Mouse (Mus musculus): ENCODE measurements around the gene Vopp1. TPM values are rescaled to one million over a fixed set of nuclear protein-coding genes. Genes with fewer than 3 reads are reported as not detected.
"Not testable (repeated sequence)": the region's sequence is repeated elsewhere in the genome, so short reads cannot be mapped to it uniquely, and the experiment has no call there.

Vopp1 gene
- polyA plus RNA-seq (2015; fragmentation: Nextera tagmentation; extraction: Ambion mirVana): 170 and 171 TPM in 2 replicates

GRCm38 (mm10) chr6:57824422-57825258 is at the start of gene Vopp1:
Vopp1 (minus strand) TSS chr6:57825159.
- H3K9ac ChIP-seq (replicated peaks): peak within 1 kb of the TSS; percentile 99
- no peaks in the 10 kb centered on the region for H3K36me3 ChIP-seq
- H3K27me3 ChIP-seq: no peaks in the 10 kb centered on the region
- peak within 1 kb of the TSS; percentile 94 for H3K27ac ChIP-seq
- H3K4me2 ChIP-seq (replicated peaks): peak within 1 kb of the TSS; percentile 55
- H3K4me1 ChIP-seq (replicated peaks): peaks cover 19% of the 10 kb centered on the region
- WGBS: under 1% methylated on average over 87 of the region's 87 CpGs
- ATAC-seq: peak; percentile 95
- H3K4me3 ChIP-seq (replicated peaks): peak within 1 kb of the TSS; percentile 87
- H3K9me3 ChIP-seq: no peaks in the 10 kb centered on the region

- WGBS: 49% methylated on average over 6 of the region's 6 CpGs
- peak overlapping the region; percentile 9; the same call in 1 of the 2 replicates for H3K4me2 ChIP-seq (replicated peaks)
- no peak overlapping the region for H3K9ac ChIP-seq (replicated peaks)
- no peak overlapping the region for H3K27ac ChIP-seq
- no peak overlapping the region for H3K4me3 ChIP-seq (replicated peaks)
- peak; percentile 95 for ATAC-seq
- no peaks in the 10 kb centered on the region for H3K4me1 ChIP-seq (replicated peaks)
- no peaks in the 10 kb centered on the region for H3K27me3 ChIP-seq
- no peaks in the 10 kb centered on the region for H3K36me3 ChIP-seq
- no peaks in the 10 kb centered on the region for H3K9me3 ChIP-seq
These were observed 34.4 kb upstream of the Vopp1 start for GRCm38 (mm10) chr6:57859043-57860042.

- WGBS: 93% methylated on average over 5 of the region's 5 CpGs
- not testable (repeated sequence) for H3K4me1 ChIP-seq (replicated peaks)
These were observed 26.2 kb upstream of the Vopp1 start for GRCm38 (mm10) chr6:57851177-57851576.

GRCm38 (mm10) chr6:57850286-57850685 is 25.3 kb upstream of the Vopp1 start, which contains the start of gene Vmn1r21:
Vmn1r21 (minus strand) TSS chr6:57850343.
- Histone ChIP-seq H3K4me3 (replicated peaks) (no peak within 1 kb of the TSS), H3K4me1 (replicated peaks) (no peaks in the 10 kb centered on the region), H3K9me3 (no peaks in the 10 kb centered on the region), H3K27ac (no peak within 1 kb of the TSS), H3K4me2 (replicated peaks) (no peak within 1 kb of the TSS), H3K27me3 (no peaks in the 10 kb centered on the region), H3K36me3 (no peaks in the 10 kb centered on the region), H3K9ac (replicated peaks) (no peak within 1 kb of the TSS)
- 78% methylated on average over 1 of the region's 1 CpGs for WGBS
- ATAC-seq: no peak

More at GRCm38 (mm10) chr6:57851177-57851576, 26.2 kb upstream of the Vopp1 start:
- not testable (repeated sequence) for H3K9ac ChIP-seq (replicated peaks); H3K27me3 ChIP-seq; H3K4me3 ChIP-seq (replicated peaks); H3K4me2 ChIP-seq (replicated peaks); H3K36me3 ChIP-seq; H3K27ac ChIP-seq; H3K9me3 ChIP-seq; ATAC-seq

DNA sequence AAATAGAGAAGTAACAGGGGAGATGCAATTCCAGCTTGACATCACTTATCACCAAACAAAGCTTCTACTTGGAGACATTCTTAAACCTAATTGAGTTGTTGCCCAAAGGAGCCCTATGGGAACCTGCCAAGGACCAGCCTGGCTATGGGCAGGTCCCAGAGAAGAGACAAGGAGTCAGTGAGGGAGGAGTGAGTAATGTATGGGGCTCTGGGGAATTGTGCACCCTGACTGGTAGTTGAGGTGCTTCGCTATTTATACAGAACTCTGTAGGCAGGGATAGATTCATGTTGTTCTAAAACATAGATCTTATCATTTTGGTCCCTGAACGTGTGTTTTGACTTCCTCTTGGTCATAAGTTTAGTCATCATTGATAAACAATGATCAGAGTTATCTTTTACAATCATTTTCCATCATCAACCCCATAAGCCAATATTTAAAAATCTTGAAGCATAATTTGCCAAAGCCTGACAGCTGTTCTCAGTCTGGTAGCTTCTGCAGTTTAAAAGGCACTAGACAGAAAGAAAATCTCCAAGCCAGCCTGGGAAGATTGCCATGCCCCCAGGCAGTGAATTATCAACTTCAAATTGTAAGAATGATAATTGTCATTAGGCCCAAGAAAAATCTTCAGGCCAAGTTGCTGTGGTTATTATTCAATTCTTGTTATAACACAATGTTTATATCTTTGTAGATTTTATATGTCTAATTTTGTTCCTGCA is 14.9 kb upstream of the Vopp1 start:
- no peak for ATAC-seq
- Histone ChIP-seq H3K9ac (replicated peaks) (no peak overlapping the region), H3K4me1 (replicated peaks) (no peaks in the 10 kb centered on the region), H3K27me3 (no peaks in the 10 kb centered on the region), H3K36me3 (no peaks in the 10 kb centered on the region), H3K9me3 (no peaks in the 10 kb centered on the region), H3K4me3 (replicated peaks) (no peak overlapping the region), H3K4me2 (replicated peaks) (no peak overlapping the region), H3K27ac (no peak overlapping the region)
- WGBS: 83% methylated on average over 2 of the region's 2 CpGs

DNA sequence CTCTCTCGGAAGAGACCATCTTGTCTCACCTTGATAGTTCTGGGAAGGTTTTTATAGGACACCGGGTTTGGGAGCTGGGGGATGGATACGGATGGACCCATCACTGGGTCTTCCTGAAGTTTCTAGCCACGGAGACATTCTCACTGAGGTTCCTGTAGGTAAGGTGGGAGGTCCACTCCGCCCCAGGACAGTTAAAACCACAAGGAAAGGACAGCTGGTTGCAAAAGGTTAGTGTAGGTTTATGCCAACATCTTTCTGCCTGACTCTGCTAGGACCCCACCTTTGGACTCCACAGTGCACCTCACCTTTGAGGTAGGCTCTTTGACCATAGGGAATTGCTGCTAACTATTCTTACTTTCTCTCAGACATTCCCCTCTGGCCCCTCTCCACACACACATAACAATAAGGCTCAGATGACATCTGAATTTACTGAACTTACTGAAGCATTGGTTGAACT is 328 bp upstream of the Vopp1 start:
- Histone ChIP-seq H3K9me3 (no peaks in the 10 kb centered on the region), H3K4me1 (replicated peaks) (peaks cover 19% of the 10 kb centered on the region), H3K27me3 (no peaks in the 10 kb centered on the region), H3K27ac (peak overlapping the region; percentile 94), H3K9ac (replicated peaks) (peak overlapping the region; percentile 99), H3K4me2 (replicated peaks) (peak overlapping the region; percentile 55), H3K4me3 (replicated peaks) (peak overlapping the region; percentile 87), H3K36me3 (no peaks in the 10 kb centered on the region)
- WGBS: 8% methylated on average over 5 of the region's 5 CpGs
- no peak for ATAC-seq

GRCm38 (mm10) chr6:57823461-57823860 is 1.5 kb downstream of the Vopp1 start:
- Histone ChIP-seq H3K9me3 (no peaks in the 10 kb centered on the region), H3K4me1 (replicated peaks) (peaks cover 19% of the 10 kb centered on the region), H3K27me3 (no peaks in the 10 kb centered on the region), H3K27ac (no peak overlapping the region), H3K4me2 (replicated peaks) (peak overlapping the region; percentile 47), H3K36me3 (no peaks in the 10 kb centered on the region), H3K9ac (replicated peaks) (0 out of 2 replicates have a peak overlapping the region, but pooled peaks have one; percentile 41), H3K4me3 (replicated peaks) (peak overlapping the region; percentile 25)
- 40% methylated on average over 3 of the region's 3 CpGs for WGBS
- no peak for ATAC-seq

- Histone ChIP-seq H3K9me3 (no peaks in the 10 kb centered on the region), H3K36me3 (no peaks in the 10 kb centered on the region), H3K4me3 (replicated peaks) (peak overlapping the region; percentile 25), H3K9ac (replicated peaks) (no peak overlapping the region), H3K27ac (no peak overlapping the region), H3K27me3 (no peaks in the 10 kb centered on the region), H3K4me2 (replicated peaks) (peak overlapping the region; percentile 47), H3K4me1 (replicated peaks) (peaks cover 19% of the 10 kb centered on the region)
- ATAC-seq: peak; percentile 64
- 66% methylated on average over 5 of the region's 5 CpGs for WGBS
These were observed 2.1 kb downstream of the Vopp1 start for GRCm38 (mm10) chr6:57822648-57823410.

DNA sequence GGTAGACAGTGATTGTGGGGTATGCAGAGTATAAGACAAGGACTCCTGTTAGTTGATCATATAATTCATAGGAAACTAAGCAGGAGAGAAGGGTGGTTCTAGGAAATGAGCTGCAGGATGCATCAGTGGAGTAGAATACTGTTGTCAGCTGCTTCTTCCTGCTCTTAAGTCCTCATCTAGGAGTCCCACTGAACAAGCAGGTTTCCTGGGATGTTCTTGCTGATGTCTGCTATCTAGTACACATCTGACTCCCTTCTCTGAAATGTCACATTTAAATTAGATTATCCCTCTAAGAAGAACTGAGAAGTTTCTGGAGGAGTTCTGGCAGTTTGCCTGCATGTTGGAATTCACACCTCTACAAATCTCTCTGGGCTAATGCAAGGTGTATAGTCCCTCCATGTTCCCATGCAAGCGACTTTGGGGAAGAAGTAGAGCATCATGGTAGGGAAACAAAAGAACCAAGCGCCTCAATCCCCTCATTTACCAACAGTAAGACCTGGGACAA is 10.5 kb downstream of the Vopp1 start:
- Histone ChIP-seq H3K9me3 (peaks cover 3% of the 10 kb centered on the region), H3K9ac (replicated peaks) (no peak overlapping the region), H3K4me2 (replicated peaks) (no peak overlapping the region), H3K4me1 (replicated peaks) (no peaks in the 10 kb centered on the region), H3K36me3 (no peaks in the 10 kb centered on the region), H3K27ac (no peak overlapping the region), H3K27me3 (no peaks in the 10 kb centered on the region), H3K4me3 (replicated peaks) (no peak overlapping the region)
- 97% methylated on average over 2 of the region's 2 CpGs for WGBS
- ATAC-seq: no peak

DNA sequence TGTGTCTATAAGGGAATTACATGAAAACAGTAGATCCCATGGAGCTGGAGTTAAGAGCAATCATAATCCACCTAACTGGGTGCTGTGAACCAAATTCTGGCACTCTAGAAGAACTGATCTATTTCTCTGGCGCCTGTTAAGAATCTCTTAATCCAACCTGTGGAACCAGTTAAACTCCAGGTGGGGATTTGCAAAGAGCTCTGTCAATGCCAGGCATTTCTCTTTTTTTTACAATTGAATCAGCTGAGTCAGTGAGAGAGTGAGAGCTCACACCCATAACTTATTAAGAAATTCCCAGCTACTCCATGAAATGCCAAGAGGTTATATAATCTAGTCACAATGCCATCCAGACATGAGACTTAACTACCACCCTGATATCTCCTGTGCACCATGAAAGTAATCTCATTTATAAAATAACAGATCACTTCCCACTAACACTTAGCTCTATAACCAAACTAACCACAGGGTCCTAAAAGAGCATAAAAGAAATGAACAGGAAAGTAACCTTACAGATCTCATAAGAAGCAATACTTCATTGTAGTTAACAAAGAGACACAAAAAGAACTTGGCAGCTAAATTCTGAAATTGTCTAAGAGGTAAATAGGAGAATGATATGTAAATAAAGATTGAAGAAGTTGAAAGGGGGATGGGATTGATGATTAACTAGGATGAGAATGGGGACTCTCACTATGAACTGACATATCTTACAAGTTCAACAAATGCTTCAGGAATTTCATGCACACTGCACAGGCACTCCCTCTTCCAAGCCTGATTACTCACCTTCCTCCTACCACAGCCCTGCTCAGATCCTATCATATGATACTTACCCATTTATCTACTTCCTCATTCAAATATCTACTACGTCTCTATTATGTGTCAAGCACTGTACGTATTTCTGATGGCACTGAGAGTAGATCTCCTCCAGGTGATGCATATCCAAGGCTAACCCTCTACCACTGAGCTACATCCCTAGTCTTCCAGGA is 12.9 kb downstream of the Vopp1 start:
- ATAC-seq: no peak
- H3K9me3 ChIP-seq: peaks cover 9% of the 10 kb centered on the region
- 92% methylated on average over 3 of the region's 3 CpGs for WGBS

More for the DNA sequence above, 12.9 kb downstream of the Vopp1 start:
- no peak overlapping the region for H3K9ac ChIP-seq (replicated peaks)
- peaks cover 10% of the 10 kb centered on the region for H3K36me3 ChIP-seq
- no peaks in the 10 kb centered on the region for H3K4me1 ChIP-seq (replicated peaks)
- H3K27me3 ChIP-seq: no peaks in the 10 kb centered on the region
- H3K27ac ChIP-seq: no peak overlapping the region
- no peak overlapping the region for H3K4me3 ChIP-seq (replicated peaks)
- no peak overlapping the region for H3K4me2 ChIP-seq (replicated peaks)
